Mouse (Mus musculus): ENCODE data around the gene Pcbp2.

The Pcbp2 gene

GRCm38 (mm10) chr15:102519211-102520141, 49.1 kb downstream of the Pcbp2 start:
- in situ Hi-C loops (cut with MboI; ENCODE audit: low sequenced_read_pairs): no loop called here

GRCm38 (mm10) chr15:102520416-102520815, 50.1 kb downstream of the Pcbp2 start:
- in situ Hi-C loops (cut with MboI; ENCODE audit: low sequenced_read_pairs): no loop called here

GRCm38 (mm10) chr15:102521480-102521879, 51.1 kb downstream of the Pcbp2 start:
- in situ Hi-C loops (cut with MboI; ENCODE audit: low sequenced_read_pairs): no loop called here

GRCm38 (mm10) chr15:102524892-102525485, 54.6 kb downstream of the Pcbp2 start, which contains the start of gene Npff:
TSS of gene Npff (minus strand) at chr15:102524942.
- in situ Hi-C loops (cut with MboI; ENCODE audit: low sequenced_read_pairs): no loop called here

- in situ Hi-C loops (cut with MboI; ENCODE audit: low sequenced_read_pairs): no loop called here
Measured at GRCm38 (mm10) chr15:102526111-102527002, 56.0 kb downstream of the Pcbp2 start.

GRCm38 (mm10) chr15:102527936-102528335, 57.6 kb downstream of the Pcbp2 start:
- in situ Hi-C loops (cut with MboI; ENCODE audit: low sequenced_read_pairs): no loop called here

- in situ Hi-C loops (cut with MboI; ENCODE audit: low sequenced_read_pairs): no loop called here
Measured at GRCm38 (mm10) chr15:102528396-102528795, 58.1 kb downstream of the Pcbp2 start.

- in situ Hi-C loops (cut with MboI; ENCODE audit: low sequenced_read_pairs): no loop called here
Measured at GRCm38 (mm10) chr15:102530566-102530965, 60.2 kb downstream of the Pcbp2 start.

GRCm38 (mm10) chr15:102531586-102531985, 61.2 kb downstream of the Pcbp2 start:
- in situ Hi-C loops (cut with MboI; ENCODE audit: low sequenced_read_pairs): no loop called here

- in situ Hi-C loops (cut with MboI; ENCODE audit: low sequenced_read_pairs): no loop called here
Measured at GRCm38 (mm10) chr15:102532106-102532900, 62.0 kb downstream of the Pcbp2 start.

- in situ Hi-C loops (cut with MboI; ENCODE audit: low sequenced_read_pairs): no loop called here
Measured at GRCm38 (mm10) chr15:102533926-102534325, 63.6 kb downstream of the Pcbp2 start.

GRCm38 (mm10) chr15:102544801-102545200, 74.5 kb downstream of the Pcbp2 start:
- in situ Hi-C loops (cut with MboI; ENCODE audit: low sequenced_read_pairs): no loop called here

- in situ Hi-C loops (cut with MboI; ENCODE audit: low sequenced_read_pairs): no loop called here
Measured at GRCm38 (mm10) chr15:102546246-102546645, 75.9 kb downstream of the Pcbp2 start.

- in situ Hi-C loops (cut with MboI; ENCODE audit: low sequenced_read_pairs): no loop called here
Measured at GRCm38 (mm10) chr15:102546677-102547427, 76.5 kb downstream of the Pcbp2 start.

- in situ Hi-C loops (cut with MboI; ENCODE audit: low sequenced_read_pairs): no loop called here
Measured at GRCm38 (mm10) chr15:102547478-102547877, 77.1 kb downstream of the Pcbp2 start.
